Mouse (Mus musculus) embryo, embryonic 9.5 days (tissue): Measurements from ENCODE around the gene Sec24c.
"Not testable (repeated sequence)": the region's sequence is repeated elsewhere in the genome, so short reads cannot be mapped to it uniquely, and the experiment has no call there.

Source experiments
- DNase-seq: peaks from one replicate; pipeline ENCODE4 v3.0.0-alpha.2; 2017; ENCODE audit errors: extremely low spot score

Sec24c gene

DNA sequence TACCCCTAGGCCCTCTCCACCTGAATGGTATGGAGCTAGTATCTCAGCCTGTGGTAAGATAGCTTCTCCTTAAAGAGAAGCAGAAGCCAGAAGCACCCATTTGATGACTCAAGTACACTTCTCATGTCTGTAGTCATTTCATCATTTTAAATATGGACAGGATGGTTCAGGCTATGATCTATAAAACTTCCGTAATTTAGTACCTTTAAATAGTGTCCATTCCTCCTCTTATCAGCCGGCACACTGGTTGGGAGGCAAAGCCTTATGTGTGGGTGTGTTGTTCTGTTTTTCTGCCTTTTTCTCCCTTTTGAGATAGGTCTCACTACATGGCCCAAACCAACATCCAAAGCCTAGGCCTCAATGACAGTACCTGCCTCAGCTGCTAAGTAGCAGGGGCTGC is 24.4 kb downstream of the Sec24c start:
- DNase-seq = no peak

DNA sequence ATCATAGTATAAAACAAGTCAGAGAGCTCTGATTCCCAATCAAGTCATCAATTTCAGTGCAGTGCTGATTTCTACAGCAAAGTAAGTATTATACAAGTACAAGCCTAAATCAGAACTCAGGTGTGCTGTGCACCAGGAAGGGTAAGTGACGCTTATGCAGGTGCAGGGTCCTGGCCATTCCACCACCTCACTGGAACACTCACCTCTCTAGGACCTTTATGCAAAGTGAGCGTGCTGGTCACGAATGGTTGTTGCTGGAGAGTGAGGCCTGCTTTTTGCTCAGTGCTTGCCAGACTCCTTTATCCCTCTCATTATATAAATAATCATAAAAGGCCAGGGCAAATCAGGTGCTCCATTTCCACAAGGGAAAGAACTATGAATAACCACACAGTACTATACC is 26.3 kb downstream of the Sec24c start:
- DNase-seq = no peak

DNA sequence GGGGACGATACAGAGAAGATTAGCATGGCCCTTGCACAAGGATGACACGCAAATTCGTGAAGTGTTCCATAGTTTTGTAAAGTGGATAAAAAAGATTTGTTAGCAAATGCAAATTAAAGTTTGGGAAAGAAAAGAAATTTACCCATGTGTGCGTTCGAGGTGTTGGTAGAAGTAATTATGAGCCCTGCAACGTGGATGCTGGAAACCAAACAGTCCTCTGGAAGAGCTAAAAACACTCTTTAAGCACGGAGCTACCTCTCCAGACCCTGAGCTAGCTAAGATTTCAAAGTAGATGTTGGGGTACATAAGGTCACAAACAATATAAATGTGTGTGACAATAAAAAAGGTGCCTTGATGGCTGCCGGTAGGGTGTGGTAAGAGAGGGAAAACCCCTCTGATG is 27.4 kb downstream of the Sec24c start:
- DNase-seq = no peak

DNA sequence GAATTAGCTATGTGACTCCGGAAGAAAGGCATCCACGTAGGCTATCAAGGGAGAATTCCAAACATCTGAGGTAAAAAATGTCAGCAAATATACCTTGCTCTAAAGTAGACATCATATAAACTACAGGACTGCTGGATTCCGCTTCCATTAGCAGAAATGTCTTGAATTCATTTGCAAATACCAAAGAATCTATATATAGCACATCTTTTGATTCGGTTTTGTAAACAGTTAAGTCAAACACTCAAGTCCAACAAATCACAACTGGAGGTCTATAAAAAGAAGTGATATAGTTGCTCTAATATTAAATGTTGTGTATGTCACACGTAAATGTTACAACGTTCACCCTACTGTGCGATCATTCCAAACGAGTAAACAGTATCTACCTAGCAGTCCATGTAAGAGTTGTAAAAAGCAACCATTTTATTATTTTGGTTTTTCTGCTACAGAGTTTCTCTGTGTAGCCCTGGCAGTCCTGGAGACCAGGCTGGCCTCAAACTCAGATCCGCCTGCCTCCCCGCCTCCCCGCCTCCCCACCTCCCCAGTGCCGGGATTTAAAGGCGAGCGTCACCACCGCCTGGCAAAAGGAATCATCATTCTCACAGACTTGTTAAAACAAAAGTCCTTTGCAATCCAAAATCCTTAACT is 28.1 kb downstream of the Sec24c start:
- no peak for DNase-seq

DNA sequence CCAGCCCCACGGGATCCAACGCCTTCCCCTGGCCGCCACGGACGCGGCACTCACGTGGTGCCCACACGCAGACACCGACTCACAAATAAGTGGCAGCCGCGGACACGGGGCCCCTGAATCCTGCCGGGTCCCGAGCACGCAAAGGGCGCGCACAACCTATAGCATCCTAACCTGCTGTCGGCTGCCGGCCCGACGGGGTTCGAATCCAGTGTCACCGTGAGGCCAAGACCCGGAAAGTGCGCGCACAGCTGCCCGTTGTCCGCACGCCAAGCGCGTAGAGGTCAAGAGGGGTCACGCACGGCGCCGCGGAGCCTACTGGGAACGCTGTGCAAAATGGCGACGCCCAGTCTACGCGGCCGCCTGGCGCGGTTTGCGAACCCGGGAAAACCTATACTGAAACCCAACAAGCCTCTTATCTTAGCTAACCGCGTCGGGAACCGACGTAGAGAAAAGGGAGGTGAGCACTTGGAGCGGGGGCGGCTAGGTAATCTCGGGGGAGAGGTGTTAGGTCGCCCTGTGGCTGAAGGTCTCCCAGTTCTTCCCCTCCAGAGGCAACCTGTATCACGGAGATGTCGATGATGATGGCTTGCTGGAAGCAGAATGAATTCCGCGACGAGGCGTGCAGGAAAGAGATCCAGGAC is 28.8 kb downstream of the Sec24c start, which contains the start of gene Chchd1:
Gene Chchd1, plus strand, starts transcription at position 266 of the 641 bp plus-strand sequence.
- peak; percentile 94 for DNase-seq

DNA sequence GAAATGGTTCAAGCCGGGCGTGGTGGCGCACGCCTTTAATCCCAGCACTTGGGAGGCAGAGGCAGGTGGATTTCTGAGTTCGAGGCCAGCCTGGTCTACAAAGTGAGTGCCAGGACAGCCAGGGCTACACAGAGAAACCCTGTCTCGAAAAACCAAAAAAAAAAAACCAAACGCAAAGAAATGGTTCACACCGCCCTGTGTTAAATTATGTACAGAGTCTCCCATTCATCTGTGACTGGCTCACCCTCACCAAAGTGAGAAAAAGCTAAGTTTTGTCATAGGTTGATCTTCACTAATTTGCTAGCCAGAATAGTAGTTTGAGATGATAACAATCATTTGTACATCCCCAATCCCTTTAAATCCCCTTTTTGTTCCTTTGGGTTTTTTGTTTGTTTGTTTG is 29.4 kb downstream of the Sec24c start:
- not testable (repeated sequence) for DNase-seq

DNA sequence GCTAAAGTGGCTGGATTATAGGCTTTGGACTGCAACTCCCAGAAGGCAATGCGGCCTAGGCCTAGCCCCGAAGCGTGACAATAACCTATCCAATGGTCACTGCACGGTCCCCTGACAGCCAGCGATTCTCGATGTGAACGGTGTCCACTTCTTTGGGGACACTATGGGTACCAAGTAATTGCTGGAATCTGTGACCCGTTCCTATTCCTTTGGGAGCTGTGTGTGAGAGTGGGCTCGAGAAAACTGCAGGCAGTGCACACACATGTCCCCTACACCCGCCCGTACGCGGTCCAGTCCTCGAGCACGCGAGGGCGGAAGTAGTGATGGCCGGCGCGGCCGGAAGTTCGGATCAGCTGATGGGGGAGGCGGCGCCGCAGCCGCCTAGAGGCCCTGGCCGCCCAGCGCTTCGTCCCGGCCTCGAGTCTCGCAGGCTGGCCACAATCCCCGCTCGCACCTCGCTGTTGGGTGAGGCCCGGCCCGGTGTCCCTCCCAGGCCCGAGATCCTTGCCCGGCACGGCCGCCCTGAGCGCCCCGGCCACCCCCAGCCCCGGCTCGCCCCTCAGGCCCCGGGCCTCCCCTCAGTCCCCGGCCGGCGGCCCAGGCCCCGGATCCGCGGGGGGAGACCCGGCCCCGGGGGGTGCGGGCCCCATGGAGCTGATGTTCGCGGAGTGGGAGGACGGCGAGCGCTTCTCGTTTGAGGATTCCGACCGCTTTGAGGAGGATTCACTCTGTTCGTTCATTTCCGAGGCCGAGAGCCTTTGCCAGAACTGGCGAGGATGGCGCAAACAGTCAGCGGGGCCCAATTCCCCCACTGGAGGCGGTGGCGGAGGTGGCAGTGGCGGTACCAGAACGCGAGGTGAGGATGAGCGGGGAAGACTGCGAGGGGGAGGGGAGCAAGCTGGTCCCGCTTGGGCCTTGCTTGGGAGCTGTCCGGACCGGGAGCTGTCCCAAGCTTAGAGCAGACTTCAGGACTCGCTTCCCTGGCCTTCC is 33.4 kb downstream of the Sec24c start, which contains the start of gene Zswim8:
Gene Zswim8, plus strand, starts transcription at position 352 of the 990 bp plus-strand sequence.
- DNase-seq = peak; percentile 91

DNA sequence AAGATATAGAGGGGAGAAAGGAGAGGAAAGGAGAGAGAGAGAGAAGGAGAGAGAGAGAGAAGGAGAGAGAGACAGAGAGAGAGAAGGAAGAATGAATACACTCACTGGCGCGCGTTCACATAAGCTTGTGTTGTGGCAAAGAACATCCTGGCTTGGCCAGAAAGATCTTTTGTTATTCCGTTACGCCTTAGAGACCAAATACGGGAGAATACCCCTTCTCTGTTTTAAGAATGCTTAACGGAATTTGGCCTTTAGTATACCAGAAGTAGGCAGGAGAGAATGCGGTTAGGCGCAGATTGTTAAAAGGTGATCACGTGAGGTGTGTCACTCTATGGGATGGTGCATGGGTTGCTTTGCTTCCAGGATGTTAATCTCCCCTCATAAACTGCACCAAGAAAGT is 34.1 kb downstream of the Sec24c start:
- no peak for DNase-seq

DNA sequence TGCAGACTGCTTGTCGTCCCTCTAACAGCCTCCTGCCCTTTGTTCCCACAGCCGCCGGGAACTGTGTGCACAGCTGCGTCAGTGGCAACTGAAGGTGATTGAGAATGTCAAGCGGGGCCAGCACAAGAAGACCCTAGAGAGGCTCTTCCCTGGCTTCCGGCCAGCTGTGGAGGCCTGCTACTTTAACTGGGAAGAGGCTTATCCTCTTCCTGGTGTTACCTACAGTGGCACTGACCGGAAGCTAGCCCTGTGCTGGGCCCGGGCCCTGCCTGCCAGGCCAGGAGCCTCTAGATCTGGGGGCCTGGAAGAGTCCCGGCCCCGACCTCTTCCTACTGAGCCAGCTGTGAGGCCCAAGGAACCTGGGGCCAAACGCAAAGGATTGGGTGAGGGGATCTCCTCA is 39.7 kb downstream of the Sec24c start:
- no peak for DNase-seq

DNA sequence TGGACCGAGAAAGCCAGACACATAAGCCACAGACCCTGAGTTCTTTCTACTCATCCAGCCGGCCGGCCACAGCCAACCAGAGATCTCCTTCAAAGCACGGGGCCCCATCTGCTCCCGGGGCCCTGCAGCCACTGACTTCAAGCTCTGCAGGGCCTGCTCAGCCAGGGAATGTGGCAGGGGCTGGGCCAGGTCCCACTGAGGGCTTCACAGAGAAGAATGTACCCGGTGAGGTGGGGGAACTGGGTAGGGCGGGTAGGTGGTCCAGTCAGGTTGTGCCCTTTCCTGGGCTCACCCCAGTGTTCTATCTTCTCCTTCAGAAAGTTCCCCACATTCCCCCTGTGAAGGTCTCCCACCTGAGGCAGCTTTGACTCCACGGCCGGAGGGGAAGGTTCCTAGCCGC is 44.3 kb downstream of the Sec24c start:
- no peak for DNase-seq

DNA sequence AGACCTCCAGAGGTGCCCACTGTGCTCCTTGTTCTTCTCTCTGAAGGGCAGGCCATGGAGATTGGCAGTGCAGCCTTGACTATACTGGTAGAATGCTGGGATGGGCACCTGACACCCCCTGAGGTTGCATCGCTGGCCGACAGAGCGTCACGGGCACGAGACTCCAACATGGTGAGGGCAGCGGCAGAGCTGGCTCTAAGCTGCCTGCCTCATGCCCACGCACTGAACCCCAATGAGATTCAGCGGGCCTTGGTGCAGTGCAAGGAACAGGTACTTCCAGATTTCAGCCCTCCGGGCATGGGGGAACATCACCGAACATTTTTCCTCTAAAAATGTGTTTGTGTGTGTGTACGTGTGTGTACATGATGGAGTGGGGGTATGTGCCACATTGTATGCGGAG is 45.7 kb downstream of the Sec24c start:
- no peak for DNase-seq

DNA sequence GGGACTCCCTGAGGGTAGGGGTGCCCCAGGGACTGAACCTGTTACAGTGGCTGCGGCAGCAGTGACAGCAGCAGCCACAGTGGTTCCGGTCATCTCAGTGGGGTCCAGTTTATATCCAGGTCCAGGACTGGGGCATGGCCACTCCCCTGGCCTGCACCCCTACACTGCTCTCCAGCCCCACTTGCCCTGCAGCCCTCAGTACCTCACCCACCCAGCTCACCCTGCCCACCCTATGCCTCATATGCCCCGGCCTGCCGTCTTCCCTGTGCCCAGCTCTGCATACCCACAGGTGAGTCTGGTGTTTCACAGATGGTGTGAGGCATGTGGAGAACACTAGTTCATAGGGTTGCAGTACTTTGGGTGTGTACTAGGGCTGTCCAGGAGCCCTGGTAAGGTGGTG is 47.3 kb downstream of the Sec24c start:
- no peak for DNase-seq

DNA sequence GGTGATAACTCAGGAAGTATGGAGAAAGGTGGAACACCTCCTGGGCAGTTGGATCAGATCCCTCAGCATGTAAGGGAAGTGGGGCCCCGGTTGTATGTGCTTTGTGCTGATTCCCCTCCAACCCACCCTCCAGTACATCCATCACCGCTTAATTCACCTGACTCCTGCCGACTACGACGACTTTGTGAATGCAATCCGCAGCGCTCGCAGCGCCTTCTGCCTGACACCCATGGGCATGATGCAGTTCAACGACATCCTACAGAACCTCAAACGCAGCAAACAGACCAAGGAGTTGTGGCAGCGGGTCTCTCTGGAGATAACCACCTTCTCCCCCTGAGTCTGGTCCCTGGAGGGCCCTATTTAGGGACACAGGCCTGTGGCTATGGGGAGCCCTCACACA is 48.9 kb downstream of the Sec24c start:
- DNase-seq = no peak

DNA sequence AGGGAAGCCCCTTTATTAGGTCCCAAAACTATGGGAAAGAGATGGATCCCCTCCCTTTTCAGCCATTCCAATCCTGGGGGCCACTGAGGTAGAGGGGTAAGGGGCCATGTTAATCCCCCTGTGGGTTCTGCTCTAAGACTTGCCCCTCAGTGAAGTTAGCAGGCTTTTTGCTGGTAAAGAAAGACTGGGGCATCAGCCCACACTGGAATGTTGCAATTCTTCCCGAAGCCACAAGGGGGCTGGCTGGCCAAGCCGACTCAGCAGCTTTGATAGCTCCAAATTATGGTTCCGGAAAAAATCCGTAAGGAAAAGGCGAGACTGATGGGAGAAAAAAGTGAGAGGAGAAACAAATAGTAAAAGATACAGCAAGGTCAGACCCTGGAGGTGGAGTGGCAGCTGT is 49.9 kb downstream of the Sec24c start:
- DNase-seq = peak; percentile 51

DNA sequence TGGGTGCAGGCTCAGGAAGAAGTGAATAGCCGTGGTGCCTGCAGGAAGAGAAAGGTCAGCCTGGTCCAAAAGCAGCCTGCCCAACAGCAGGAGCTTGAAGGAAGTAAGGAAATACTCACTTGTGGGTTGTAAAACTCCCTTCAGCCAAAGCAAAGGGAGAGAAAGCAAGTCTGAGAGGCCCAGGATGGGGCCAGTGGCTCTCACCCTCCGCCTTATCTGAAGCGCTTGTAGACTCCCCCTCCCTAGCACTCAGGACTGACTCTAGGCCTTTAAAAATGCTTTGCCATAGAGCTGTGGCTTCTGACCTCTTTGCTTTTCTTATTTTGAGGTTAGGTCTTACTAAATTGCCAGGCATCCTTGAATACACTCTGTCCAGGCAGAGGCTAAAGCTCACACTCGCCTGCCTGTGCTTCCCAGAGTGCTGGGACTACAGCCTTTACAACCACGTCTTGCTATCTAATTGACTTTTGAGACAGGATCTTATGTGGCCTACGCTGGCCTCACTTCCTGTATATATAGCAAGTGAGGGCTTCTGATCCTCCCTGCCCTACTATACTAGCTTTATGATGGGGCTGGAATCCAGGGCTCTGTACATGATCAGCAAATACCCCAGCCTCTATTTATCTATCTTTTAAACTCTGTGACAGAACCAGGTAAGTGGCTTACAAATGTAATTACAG is 51.7 kb downstream of the Sec24c start:
- DNase-seq = no peak

DNA sequence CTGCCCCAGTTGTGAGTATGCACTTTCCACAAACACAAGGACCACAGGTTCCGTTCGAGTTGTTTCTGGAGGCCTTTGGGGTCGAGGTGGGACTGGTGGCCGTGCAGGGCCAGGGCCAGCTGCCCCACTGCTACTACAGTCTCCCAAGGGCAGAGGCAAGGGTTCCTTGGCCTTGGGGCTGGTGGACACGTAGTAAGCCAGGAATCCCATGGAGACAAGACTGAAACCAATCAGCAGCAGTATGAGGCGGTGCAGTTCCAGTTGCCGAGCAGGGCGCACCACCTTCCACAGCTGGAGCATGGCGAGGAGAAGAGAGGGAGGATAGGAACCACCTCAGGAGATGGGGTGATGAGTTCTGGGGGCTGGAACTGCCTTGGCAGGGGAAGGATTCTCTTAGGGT is 55.8 kb downstream of the Sec24c start:
- no peak for DNase-seq

DNA sequence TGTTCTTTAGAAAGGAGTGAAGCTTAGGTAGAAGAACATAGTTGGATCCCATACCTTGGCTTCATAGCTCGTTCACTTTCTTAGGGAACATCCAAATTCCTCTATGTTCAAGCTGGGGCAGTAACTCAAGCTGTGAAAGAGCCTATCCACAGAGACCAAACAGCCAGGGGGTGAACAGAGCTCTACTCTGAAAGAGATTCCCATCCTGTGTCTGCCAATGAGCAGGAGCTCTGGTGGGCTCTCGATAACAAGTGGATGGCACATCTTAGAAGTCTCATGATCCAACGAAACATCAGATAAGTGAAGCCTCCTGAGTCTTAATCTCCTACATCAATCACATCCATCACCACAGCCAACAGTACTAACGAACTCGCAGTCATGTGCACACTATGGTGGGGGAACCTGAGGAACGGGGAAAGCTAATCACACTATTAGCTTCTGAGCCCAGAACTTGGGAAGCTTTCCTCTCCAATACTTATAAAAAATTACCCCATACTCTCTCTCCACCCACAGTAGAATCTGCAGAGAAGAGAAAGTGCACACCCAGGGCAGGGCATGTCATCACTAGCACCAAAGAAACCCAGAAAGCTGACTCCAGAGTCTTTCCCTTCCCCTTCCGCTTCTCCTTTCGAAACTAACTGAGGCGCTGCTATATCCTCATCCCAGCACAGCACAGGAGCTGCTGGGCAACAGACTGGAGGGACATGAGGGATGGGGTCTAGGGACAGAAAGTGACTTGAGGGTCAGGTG is 56.9 kb downstream of the Sec24c start:
- DNase-seq = no peak

DNA sequence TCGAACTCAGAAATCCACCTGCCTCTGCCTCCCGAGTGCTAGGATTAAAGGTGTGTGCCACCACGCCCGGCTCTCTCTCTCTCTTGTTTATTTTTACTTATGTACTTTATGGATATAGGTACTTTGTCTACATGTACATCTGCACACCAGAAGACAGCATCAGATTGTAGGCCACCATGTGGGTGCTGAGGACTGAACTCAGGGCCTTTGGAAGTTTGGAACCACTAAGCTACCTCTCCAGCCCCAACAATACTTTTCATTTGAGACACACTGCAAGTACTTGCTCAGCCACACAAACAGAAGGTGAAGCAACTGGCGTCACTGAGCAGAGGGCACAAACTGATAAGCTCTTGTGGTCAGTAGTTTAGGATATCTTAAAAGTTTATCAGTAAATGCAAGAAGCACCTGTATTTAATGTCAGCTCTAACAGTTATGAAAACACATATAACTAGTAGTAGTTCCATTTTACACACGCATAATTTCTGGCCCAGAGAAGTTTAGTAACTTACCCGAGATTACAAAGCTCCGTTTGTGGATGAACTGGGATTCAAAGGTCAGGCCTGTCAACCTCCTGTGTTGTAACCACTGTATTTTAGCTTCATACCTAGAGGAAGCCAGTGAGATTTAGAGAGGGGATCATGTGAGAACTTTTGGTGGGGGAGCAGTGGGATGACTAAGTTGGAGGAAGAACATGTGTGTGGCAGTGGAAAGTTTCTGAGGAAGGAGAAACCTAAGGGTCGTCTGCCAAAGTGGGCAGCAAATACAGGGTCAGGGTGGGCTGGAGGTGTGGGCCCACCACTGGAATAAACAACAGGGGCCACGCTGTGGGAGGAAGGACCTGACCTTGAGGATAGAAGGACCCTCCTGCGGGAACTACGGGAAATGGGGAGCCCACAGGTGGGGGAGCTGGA is 59.2 kb downstream of the Sec24c start:
- DNase-seq = peak; percentile 20

DNA sequence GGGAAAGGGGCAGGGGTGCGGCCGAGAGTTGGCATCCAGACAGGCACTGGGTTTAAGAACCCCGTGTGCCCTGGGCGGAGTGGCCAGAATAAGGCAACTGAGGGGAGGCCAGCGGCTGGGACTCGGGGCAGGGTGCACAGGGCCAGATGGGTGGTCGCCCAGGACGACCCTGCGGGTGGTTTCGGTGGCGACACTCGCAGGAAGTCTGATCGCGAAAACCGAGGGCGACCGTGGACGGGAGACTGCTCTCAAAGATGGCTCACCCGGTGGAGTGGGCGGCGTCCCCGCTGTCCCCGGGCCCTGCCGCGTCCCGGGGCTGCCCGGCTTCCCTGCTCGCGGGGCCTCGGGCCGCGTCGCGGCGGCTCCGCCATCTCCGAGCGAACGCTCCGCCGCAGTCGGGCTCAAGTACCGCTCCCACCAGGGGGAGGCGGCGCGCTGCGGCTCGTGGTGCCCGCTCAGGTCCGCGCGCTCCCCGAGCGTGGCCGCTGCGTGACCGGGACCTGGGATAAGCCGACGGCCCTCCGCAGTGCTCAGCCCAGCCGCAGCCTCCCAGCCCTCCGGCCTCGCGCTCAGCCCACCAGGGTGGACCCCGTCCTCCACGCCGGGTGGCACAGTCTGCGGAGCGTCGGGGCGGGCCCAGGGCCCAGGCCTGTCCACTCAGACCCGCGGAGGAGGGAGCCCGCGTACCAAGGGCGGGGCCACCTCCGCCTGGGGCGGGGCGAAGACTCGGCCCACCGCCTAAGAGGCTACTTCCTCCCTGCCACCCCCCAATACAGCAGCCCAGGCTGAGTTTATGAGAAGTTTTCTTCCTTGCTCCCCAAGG is 60.1 kb downstream of the Sec24c start, which contains the start of gene Ndst2:
Gene Ndst2, minus strand, starts transcription at position 611 of the 823 bp plus-strand sequence.
- DNase-seq = peak; percentile 92
